Mouse (Mus musculus): Measurements from ENCODE around the gene Zcchc13.

The Zcchc13 gene

GRCm38 (mm10) chrX:103630303-103630702 is at the start of gene Zcchc13:
TSS of gene Zcchc13 (plus strand) at chrX:103630586.
- DNase-seq (ENCODE audit: low read depth, low spot score), result no peak

GRCm38 (mm10) chrX:103584262-103584661 is 46.1 kb upstream of the Zcchc13 start:
- no peak for DNase-seq (ENCODE audit: low read depth, low spot score)

DNA sequence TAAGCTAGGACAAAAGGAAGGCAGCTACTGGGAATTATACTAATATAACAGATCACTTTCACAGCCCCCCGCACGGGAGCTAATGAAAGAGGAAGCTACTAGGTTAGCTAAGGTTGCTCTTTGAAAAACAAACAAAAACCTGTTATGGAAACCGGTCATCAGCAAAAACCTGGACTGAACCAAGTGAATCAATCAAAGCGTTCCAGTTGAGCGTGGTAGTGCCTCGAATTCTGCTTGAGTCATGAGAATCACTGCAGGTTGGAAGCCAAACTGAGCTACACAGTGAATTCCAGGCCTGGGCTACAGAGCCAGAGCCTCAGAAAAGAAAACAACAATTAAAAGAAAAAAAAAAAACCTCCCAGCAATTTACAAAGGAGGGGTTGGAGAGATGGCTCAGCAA is 38.3 kb upstream of the Zcchc13 start:
- DNase-seq (ENCODE audit: low read depth, low spot score), result no peak

- DNase-seq (ENCODE audit: low read depth, low spot score), result no peak
These were observed 27.8 kb upstream of the Zcchc13 start for GRCm38 (mm10) chrX:103602553-103602952.

GRCm38 (mm10) chrX:103604211-103604610 is 26.2 kb upstream of the Zcchc13 start:
- no peak for DNase-seq (ENCODE audit: low read depth, low spot score)

GRCm38 (mm10) chrX:103605473-103605872 is 24.9 kb upstream of the Zcchc13 start:
- DNase-seq (ENCODE audit: low read depth, low spot score), result no peak

- no peak for DNase-seq (ENCODE audit: low read depth, low spot score)
These were observed 20.0 kb upstream of the Zcchc13 start for GRCm38 (mm10) chrX:103610401-103610800.

DNA sequence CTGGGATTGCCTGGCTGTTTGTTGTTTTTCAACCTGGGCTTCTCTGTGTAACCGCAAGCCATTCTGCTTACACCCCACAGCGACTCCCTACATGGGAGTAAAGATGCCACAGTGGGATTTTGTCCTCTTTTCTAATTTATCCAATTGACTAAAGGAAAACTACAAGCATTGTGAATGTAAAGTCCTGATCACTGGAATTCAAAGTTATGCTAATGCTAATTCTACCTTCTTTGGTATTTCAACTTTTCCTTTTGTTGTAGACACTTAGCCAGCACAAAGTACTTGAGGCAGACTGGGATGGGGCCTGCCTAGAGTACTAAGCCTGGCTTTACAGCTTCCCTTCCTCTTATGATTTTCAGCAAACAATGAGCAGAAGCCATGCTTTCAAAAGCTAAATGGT is 18.9 kb upstream of the Zcchc13 start:
- DNase-seq (ENCODE audit: low read depth, low spot score), result no peak

DNA sequence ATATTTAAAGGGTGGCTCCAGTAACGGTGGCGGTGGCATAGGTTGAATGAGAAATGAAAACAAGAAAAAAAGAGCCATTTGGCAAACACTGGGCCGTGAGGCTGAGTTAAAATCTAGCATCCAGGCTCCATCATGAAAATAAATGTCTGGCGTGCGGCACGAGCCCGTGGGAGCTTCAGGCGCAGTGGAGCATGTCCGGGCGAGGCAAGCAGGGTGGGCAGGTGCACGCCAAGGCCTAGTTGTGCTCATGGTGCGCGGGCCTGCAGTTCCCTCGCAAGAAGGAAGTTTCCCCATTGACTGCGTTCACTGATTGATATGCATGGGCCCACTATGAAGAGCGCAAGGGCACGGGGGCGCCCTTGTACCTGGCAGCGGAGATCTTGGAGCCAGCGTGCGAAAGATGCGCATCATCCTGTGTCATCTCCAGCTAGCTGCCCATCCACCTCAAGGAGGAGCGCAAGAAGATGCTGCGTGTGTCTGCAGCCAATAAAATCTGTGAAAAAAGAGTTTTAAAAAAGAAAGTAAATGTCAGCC is 15.6 kb upstream of the Zcchc13 start:
- no peak for DNase-seq (ENCODE audit: low read depth, low spot score)

- no peak for DNase-seq (ENCODE audit: low read depth, low spot score)
These were observed 14.9 kb upstream of the Zcchc13 start for GRCm38 (mm10) chrX:103615453-103615852.

DNA sequence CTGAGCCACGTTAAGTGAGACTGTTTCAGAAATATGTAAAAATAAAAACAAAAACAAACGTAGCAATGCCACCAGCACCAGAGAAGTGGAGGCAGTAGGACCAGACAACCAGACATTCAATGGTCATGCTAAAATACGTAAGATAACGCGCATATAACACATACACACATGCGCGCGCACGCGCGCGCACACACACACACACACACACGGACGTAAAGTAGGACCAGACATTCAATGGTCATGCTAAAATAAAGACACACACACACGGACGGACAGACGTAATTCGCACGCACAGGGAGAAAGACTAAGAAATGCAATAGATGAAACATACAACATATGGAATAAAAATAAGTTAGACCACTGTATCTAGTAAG is 14.2 kb upstream of the Zcchc13 start:
- no peak for DNase-seq (ENCODE audit: low read depth, low spot score)

DNA sequence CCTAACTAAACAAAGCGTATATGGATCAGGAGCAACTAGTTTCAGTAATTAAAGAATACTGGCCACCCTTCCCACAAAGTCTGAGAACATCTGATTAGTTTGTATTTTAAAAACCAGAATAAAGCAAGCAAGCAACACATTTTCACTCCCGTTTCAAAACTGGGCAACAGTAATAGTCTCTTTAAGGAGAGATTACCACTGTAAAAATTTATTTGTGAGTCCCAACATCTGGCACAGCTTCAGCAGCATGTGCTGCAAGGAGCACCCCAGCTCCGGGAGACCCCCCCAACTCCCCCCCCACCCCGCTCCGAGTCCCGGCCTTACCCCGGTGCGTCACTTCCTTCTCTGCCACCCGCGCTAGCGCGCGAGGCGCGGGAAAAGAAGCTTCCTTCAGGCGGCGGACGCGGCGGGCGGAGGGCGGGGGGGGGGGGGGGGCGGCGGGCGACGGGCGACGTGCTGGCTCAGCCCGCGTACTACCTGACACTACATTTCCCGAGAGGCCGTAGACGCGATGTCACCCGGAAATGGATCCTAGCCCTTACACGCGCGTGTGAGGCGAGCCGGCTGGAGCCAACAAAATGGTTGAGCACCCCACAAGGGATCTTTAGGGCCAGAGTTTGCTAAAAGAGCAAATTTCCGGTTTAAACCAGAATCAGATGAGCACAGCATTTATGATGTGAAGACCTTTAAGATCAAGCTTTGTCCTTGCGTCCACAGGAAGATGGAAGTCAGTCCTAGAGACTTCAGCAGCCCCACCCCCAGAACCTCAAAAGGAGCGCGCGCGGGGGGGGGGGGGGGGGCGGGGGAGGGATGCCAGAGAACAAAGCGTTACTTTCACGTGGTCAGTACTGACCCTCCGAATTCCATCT is 13.6 kb upstream of the Zcchc13 start:
- peak; percentile 85 for DNase-seq (ENCODE audit: low read depth, low spot score)

DNA sequence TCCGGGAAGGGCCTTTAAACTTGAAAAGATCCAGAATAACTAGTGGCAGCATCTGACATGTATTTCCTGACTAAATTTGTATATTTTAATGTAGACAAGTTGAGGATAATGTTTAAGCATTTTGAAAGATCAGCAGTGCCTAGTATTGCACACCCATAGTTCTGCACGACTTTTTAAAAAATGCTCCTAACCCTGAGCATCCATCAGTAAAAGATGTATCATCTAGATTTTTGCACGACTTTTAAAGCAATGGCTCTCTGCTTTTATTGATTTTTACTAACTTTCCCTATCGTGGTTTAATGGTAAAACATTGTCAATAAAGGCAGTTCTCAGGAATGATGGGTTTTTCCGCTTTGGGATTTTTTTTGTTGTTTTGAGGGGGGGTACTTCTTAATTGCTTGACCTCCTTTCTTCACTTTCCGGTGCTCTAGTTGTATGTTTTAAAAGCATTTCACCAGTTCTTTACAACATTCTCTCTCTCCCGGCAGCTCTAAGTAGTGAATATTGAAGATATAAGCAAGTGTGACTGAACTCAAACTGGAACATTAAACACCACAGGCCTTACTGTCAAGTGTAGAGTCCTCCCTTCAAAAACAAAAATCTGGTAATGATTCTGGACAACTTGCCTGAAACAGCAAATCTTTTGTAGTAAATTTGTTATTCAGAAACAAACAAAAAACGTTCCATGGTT is 12.8 kb upstream of the Zcchc13 start:
- DNase-seq (ENCODE audit: low read depth, low spot score), result no peak

DNA sequence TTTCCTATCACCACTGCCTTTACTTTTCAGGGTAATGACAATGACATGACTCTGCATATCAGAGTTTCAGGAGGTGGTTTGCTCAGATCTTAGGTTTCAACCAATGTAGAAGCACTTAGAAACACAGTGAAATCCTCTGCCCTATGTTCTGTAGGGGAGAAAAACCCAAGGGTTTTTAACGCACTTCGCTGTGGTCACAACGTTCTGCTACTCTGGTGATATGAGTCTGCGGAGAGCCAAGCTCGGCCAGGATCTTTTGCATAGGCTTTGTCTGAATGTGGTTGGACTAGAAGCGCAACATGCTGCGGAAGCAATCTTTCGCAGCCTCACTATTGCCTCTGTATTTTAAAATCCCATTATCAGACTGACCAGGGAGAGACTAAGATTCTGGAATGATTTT is 8.6 kb upstream of the Zcchc13 start:
- DNase-seq (ENCODE audit: low read depth, low spot score), result no peak

DNA sequence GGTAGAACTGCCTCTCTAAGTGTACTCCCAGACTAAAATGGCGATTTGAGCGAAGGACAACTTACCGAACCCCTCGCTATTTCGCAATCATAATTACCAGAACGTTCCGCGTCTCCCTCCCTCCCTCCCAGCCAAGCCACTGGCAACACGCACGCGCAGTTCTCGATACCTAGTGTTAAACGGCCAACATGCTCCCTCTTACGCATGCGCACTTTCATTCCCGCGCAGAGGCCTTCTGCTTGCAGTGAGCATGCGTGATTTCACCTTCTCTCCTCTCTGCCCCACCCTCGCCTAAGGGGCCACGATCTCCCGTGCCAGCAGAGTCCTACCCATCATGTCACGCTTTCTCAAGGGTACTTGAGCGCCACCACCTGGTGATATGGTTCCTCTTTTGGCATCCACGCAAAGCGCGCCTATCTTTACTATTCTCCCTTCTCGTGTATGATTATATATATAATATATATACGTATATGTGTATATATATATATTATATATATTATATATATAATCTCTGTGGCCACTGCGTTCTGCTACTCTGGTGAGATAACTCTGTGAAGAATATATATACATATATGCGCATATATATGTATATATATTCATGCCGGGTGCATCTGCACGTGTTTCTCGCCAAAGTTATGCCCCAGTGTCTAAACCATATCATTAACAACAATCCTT is 8.0 kb upstream of the Zcchc13 start:
- peak; percentile 97 for DNase-seq (ENCODE audit: low read depth, low spot score)

DNA sequence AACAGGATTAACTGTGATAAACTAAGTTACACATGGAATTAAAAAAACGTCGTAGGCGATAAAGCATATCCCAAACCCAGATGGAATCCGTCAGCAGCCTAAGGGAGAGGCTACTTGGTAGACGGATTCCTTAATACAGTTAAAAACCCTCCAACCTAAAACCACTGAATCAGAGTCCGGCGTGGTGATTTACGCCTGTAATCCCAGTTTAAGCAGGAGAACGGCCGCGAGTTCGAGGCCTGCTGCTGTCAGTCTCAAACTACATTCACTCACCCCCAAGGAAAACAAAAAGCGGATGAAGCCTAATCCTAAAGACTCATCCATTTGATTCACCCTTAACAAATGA is 7.5 kb upstream of the Zcchc13 start:
- DNase-seq (ENCODE audit: low read depth, low spot score), result no peak

DNA sequence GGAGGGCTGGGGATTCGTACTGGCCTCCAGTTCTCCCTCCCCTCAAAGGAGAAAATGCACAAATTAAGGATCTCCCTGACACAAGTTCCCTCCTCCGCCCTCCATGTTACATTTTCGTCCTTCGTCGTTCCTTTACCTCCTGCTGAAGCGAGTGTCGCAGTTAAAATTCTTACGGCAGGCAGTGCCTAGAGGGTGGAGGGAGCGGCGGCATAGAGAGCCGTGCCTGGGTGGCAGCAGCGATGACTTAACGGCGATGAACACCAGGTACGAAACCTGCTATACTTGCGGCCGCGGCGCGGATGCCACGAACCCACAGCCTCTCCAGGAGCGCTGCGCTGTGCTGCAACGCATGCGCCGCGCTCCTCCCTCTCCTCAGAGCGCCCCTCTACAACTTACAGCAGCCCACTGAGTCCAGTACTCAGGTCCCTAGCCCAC is 7.0 kb upstream of the Zcchc13 start:
- DNase-seq (ENCODE audit: low read depth, low spot score), result no peak

DNA sequence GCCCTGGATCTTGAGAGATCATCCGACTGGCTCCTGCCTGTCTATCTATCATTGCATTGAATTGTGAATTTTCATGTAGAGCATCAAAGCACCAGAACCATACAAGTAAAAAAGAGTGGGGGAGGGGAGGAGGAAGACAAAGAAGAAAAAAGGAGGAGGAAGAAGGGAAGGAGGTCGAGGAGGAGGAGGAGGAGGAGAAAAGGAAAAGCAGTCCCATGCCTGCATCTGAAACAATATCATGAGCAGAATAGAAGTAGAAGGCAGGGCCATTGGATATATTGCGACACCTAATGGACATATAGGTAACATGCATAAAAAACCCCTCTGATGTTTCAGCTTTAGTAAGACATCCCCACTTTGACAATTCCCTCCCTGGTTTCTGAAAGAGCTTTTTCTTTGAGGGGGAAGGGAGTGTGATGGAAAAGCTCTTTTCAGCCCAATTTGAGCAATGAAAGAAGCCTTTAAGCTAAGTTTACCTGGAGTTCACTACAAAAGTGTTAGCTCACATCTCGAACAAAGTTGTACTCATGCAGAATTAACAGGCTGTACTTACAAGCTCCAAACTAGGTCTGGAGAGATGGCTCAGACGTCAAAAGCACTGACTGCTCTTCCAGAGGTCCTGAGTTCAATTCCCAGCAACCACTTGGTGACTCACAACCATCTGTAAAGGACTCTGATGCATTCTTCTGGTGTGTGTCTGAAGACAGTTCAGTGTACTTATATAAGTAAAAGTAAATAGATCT is 5.8 kb upstream of the Zcchc13 start:
- no peak for DNase-seq (ENCODE audit: low read depth, low spot score)

DNA sequence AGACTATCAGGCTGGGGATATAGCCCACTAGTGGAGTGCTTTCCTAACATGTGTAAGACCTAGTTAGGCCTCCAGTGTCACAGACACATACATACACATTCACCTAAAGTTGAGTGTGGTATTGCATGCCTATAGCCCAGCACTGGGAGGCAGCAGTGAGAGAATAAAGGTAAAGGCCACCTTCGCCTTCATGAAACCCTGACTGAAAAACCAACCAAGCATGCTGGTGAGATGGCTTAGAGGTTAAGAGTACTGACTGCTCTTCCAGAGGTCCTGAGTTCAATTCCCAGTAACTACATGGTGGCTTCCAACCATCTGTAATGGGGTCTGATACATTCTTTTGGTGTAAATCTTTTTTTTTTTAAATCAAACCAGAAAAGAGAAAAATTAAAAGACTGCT is 1.5 kb upstream of the Zcchc13 start:
- no peak for DNase-seq (ENCODE audit: low read depth, low spot score)

GRCm38 (mm10) chrX:103633895-103634294 is 3.5 kb downstream of the Zcchc13 start:
- no peak for DNase-seq (ENCODE audit: low read depth, low spot score)

- no peak for DNase-seq (ENCODE audit: low read depth, low spot score)
These were observed 5.6 kb downstream of the Zcchc13 start for GRCm38 (mm10) chrX:103636021-103636420.

GRCm38 (mm10) chrX:103638566-103638965 is 8.2 kb downstream of the Zcchc13 start:
- DNase-seq (ENCODE audit: low read depth, low spot score), result no peak
